Mouse (Mus musculus) testis, adult 2 months (tissue): ENCODE measurements around the gene Mblac2.

Experiments
- CTCF ChIP-seq: fragments of 200-500 bp; IDR thresholded peaks from 2 replicates; pipeline ENCODE4 v1.5.1; 2012; ENCODE audit warnings: low read depth, mild to moderate bottlenecking, inconsistent platforms, low read length, moderate library complexity; ENCODE audit not compliant: control insufficient read depth, insufficient read depth, insufficient replicate concordance
- POLR2A ChIP-seq: fragments of 200-500 bp; IDR thresholded peaks from 2 replicates; pipeline ENCODE4 v1.6.1; 2012; ENCODE audit warnings: low read depth, mild to moderate bottlenecking, inconsistent platforms, low read length, moderate library complexity; ENCODE audit not compliant: control insufficient read depth

GRCm38 (mm10) chr13:81791861-81792260 is 80.7 kb downstream of the Mblac2 start:
- no peak for TF ChIP-seq CTCF
- TF ChIP-seq POLR2A: no peak
